Mouse (Mus musculus) frontal cortex, postnatal 25 days (tissue): Measurements from ENCODE around the gene Prex1.

Source experiments
- DNase-seq, 2 experiments: peaks; one replicate each; pipeline ENCODE4 v3.0.0; 2022; ENCODE audit warnings: low spot score in 2 of 2

The Prex1 gene

GRCm38 (mm10) chr2:166606053-166606452 is 107.6 kb downstream of the Prex1 start:
- no peak for DNase-seq

- no peak for DNase-seq
Measured at GRCm38 (mm10) chr2:166605164-166605831, 108.3 kb downstream of the Prex1 start.

GRCm38 (mm10) chr2:166602948-166603347 is 110.7 kb downstream of the Prex1 start:
- DNase-seq: no peak

GRCm38 (mm10) chr2:166601420-166601819 is 112.2 kb downstream of the Prex1 start:
- DNase-seq: no peak

- no peak for DNase-seq
Measured at GRCm38 (mm10) chr2:166598453-166599155, 115.0 kb downstream of the Prex1 start.

GRCm38 (mm10) chr2:166597763-166598162 is 115.9 kb downstream of the Prex1 start:
- DNase-seq: no peak

GRCm38 (mm10) chr2:166592034-166592912 is 121.4 kb downstream of the Prex1 start:
- peak; percentile 78 to 81 for DNase-seq

- no peak for DNase-seq
Measured at GRCm38 (mm10) chr2:166584491-166584890, 129.1 kb downstream of the Prex1 start.

- DNase-seq: no peak
Measured at GRCm38 (mm10) chr2:166583292-166583691, 130.3 kb downstream of the Prex1 start.

- peak in 1 of 2 experiments; percentile 22 for DNase-seq
Measured at GRCm38 (mm10) chr2:166581881-166582583, 131.6 kb downstream of the Prex1 start.

GRCm38 (mm10) chr2:166579793-166580192 is 133.8 kb downstream of the Prex1 start:
- no peak for DNase-seq

GRCm38 (mm10) chr2:166579361-166579760 is 134.3 kb downstream of the Prex1 start:
- no peak for DNase-seq

- no peak for DNase-seq
Measured at GRCm38 (mm10) chr2:166575419-166575818, 138.2 kb downstream of the Prex1 start.

GRCm38 (mm10) chr2:166574934-166575333 is 138.7 kb downstream of the Prex1 start:
- peak; percentile 49 to 50 for DNase-seq

GRCm38 (mm10) chr2:166573621-166574020 is 140.0 kb downstream of the Prex1 start:
- no peak for DNase-seq

GRCm38 (mm10) chr2:166572297-166572696 is 141.3 kb downstream of the Prex1 start:
- DNase-seq: no peak

GRCm38 (mm10) chr2:166569182-166569581 is 144.4 kb downstream of the Prex1 start:
- no peak for DNase-seq

- DNase-seq: no peak
Measured at GRCm38 (mm10) chr2:166565503-166565902, 148.1 kb downstream of the Prex1 start.

GRCm38 (mm10) chr2:166564455-166564854 is 149.2 kb downstream of the Prex1 start:
- DNase-seq: peak; percentile 54 to 61

- peak; percentile 77 to 82 for DNase-seq
Measured at GRCm38 (mm10) chr2:166563890-166564289, 149.7 kb downstream of the Prex1 start.

GRCm38 (mm10) chr2:166563076-166563475 is 150.6 kb downstream of the Prex1 start:
- DNase-seq: no peak

GRCm38 (mm10) chr2:166561781-166562180 is 151.9 kb downstream of the Prex1 start:
- DNase-seq: no peak
